Mouse (Mus musculus): Measurements from ENCODE around the gene Gprc5c.
A peak's percentile ranks its signal among the peaks of the same experiment; 100 is the strongest.
"Not testable (repeated sequence)": the region's sequence is repeated elsewhere in the genome, so short reads cannot be mapped to it uniquely, and the experiment has no call there.

The Gprc5c gene

DNA sequence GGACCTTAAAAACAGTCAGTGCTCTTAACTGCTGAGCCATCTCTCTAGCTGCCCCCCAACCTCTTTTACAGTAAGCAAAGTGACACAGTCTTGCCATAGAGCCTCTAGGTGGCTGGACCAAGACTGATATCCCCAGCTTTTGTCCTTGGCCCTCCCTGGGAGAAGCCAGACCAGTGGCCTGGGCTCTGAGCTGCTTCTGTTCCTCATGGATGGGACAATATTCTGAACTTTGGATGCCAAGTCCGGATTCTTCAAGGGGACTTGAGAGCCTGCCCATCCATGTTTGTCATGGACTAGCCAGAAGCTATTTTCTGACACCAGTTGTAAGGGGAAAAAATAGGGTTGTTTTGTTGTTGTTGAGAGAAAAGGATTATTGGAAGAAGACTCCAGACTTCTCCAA lies 18.8 kb downstream of the Gprc5c start:
- no peak for DNase-seq

DNA sequence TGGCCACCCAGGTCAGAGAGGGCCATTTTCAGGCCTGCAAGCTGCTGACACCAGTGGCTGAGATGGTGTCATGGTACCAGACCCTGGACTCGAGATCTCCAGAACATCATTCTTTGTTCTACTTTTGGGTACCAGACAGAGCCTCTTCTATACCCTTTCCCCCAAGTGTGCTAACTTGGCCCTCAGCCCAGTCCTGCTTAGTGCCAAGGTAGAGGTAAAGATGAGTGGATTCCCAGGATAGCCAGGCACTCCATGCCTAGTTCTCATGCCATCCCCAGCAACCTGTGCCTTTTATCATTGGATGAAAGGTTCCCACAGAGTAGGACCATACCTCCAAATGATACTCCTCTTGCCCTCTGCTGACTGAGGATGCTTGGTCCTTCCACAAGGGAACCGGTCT lies 20.6 kb downstream of the Gprc5c start:
- no peak for DNase-seq

DNA sequence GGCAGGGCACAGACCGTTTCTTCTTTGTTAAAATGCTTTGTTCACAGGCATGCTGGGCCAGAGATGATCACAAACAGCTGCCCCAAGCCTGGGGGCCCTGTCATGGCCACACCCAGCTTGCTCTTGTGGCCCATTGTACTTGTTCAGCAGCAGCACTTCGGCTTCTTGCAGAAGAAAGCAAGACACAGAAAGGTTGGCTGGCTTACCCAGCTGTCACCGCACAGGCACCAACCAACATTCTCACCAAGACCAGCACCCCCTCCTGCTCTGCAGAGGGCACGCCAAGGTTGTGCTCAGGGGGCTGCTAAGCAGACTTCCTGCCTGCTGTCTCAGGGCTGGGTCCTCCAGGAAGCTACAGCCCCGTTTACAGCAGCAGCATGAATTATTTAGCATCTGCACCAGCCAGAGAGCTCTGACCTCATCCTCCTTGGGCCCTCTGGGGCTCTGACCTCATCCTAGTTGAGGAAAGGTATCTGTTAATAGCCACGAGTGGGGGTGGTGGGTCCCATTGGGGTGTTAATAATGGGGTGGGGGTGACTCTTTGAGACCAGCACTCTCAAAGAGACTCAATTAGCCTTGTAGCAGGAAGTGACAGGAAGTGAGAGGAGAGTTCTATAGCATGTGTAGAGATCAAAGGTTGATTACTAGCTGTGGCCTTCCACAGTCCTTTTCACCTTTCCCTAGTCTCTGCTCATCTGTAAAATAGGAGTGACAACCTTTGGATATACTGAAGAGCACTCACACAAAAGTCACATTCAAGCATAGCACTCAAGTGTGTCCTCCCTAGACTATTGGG lies 22.3 kb downstream of the Gprc5c start:
- DNase-seq: no peak

DNA sequence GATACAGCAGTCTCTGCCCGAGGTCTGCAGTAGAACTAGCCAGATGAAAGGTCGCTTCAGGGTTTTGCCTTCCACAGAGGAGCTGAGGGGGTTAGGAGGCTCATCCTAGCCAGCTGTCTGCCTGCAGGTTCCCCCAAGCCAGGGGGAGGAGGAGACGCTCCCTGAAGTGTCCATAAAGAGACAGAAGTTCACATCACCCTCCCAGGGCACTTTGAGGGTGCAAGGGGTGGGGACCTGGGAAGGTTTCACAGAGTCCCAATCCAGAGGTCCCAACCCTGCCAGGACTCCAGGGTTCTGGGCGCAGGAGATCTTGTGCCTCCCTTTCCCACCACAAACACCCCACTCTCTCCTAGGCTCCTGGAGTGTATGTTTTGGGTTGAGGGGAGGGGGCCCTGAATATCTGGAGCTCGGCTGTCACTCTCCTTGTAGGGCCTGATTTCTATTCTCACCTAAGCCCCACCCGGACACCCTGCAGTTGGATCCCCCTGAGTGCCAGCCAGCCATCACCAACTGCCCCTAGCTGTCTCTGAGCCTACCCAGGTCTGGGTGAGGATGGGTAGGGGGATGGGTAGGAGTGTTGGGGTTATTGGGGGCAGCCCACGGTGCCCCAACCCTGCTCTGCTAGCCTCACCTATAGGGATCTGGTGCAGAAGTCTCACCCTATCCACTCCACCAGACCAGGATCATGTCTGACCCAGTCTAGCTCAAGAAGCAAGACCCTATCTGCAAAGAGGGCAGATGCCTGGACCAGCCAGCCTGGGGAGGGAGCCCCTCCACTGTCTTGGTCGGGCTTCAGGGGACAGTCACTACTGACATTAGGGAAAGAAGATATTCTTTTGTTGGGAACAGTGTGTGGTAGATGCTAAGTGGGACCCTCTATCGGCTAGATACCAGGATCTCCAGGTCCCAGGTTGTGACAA lies 23.5 kb downstream of the Gprc5c start:
- no peak for DNase-seq

DNA sequence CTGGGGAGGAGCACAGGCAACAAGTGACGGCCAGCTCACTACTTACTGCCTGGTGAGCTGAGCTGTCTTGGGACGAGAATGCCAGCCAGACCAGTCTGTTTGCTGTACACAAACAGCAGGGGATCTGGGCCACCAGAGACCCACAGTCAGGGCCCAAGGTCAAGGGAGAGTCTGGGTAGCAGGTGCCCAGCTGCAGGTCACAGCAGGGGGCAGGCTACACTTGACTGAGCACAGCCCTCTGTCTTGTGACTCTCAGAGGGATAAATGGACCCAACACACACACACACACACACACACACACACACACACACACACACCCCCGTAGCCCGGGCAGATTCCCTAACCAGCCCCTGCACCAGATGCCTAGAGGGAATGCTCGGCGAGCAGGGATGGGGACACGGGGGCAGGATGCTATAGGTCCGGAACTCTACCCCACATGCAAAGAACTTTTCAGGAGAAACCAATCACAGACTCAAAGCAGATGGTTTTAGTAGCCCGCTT lies 24.4 kb downstream of the Gprc5c start:
- no peak for DNase-seq

DNA sequence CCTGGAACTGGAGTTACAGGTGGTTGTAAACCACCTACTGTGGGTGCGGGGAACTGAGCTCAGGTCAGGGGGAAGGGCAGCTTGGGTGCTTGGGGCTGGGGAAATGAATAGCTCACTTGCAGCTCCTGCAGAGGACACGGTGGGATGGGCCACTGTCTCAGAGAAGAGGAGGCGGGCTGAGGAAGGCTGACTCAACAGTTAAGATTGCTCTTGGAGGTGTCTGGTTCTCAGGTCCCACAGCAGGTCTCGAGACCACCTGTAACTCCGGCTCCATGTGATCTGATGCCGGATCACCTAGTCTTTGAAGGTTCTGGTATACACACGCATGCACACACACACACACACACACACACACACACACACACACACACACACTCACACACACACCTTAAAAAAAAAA lies 25.2 kb downstream of the Gprc5c start:
- no peak for DNase-seq

DNA sequence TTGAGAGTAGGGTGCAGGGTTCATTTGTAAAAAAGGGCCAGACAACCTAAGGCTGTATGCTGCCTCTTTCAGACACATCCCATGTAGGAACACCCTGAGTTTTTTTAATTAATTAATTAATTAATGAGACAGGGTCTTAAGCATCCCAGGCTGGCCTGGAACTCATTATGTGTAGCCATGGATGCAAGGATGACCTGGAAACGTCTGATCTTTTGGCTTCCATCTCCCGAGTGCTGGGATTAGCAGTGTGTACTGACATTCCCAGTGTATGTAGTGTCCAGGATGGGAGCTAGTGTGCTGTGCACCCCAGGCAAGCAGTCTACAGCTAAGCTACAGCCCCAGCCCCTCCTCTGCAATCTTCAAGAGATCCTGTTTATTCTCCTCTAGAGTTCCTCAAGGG lies 25.7 kb downstream of the Gprc5c start:
- DNase-seq: no peak

DNA sequence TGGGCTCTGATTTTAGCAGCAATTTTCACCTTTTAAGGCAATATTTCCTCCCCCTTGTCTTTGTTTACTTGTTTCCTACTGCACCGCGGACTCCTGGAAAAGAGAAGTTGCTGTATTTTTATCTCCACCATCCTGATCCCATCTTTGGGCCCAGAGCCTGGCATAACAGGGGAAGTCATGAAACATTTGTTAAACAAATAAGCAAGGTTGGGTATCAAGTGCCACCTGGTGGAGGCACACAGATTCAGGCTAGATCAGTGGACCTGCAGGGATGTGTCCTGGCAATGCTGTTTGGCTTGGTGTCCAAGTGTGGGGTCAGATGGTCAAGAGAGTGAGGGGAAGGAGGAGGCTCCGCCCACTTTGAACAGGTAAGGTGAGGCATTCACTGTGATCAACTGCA lies 26.2 kb downstream of the Gprc5c start:
- DNase-seq: peak; percentile 23

DNA sequence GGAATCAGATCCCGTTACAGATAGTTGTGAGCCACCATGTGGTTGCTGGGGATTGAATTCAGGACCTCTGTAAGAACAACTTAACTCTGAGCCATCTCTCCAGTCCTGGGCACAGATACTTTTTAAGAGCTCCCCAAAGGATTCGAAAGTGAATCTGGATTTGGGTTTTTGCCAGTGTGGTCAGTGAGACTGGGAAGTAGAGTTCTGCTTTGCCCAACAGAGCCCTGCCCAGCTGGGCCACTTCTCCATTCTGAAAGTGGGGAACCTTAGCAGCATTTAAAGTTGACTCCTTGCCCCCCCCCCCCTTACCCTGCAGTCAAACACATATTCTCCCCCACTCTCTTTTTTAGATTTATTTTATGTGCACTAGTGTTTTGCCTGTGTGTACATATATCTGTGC lies 28.7 kb downstream of the Gprc5c start:
- DNase-seq: no peak

DNA sequence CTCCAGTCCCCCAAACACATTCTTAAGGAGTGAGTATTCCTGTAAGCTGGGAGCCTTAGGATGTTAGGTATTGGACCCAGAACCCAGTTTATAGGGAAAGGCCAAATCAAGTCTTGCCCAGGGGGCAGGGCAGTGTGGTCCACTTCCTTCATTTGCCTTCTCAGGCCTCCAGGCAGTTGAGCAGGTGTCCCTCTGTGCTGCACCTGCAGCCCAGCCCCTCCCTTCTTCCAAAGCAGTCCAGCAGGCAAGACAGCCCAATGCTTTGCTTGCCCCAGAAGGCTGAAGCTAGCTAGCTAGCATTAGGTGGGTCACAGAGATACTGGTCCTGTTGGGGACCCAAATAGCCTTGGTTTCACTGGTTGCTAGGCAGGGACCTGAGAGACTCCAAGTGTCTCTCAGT lies 29.2 kb downstream of the Gprc5c start:
- no peak for DNase-seq

DNA sequence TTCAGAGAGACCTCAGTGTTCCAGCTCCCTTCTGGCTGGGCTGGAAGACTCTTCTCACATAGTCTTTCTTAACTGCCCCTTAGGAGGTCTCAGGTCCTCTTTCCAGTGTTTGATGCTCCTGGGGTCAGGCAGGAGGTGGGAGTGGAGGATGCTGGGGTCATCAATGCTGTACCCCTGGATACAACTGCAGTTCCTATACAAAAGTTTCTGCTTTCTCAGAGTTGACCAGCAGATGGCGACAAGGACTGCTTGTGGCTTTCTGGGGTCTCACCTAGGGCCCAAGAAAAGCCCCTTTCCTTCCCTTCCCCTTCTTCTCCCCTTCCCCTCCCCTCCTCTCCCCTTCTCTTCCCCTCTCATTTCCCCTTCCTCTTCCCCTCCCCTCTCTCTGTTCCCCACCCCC lies 29.6 kb downstream of the Gprc5c start:
- DNase-seq: no peak

DNA sequence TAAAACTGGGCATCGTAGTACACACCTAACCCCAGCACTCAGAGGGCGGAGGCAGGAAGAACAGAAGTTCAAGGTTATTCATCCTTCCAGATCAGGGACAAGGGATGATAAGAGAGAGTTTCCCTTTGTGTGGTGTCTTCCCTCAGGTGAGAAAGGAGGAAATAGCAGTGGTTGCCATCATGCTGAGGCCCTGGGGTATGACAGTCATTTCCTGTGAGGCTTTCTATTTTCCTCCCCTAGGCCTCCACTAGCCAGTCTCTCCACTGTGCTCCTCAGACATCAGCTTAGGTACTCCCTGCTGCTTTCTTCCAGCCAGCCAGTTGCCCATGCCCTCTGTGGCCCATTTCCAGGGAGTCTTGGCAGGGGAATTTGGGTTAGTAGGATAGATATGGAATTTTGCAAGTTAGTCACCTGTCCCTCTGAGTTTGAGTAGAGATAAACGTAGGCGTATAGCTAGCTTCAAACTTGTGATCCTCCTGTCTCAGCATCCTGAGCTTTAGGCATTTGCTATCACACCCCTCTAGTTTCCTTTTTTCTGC lies 32.4 kb downstream of the Gprc5c start:
- no peak for DNase-seq

DNA sequence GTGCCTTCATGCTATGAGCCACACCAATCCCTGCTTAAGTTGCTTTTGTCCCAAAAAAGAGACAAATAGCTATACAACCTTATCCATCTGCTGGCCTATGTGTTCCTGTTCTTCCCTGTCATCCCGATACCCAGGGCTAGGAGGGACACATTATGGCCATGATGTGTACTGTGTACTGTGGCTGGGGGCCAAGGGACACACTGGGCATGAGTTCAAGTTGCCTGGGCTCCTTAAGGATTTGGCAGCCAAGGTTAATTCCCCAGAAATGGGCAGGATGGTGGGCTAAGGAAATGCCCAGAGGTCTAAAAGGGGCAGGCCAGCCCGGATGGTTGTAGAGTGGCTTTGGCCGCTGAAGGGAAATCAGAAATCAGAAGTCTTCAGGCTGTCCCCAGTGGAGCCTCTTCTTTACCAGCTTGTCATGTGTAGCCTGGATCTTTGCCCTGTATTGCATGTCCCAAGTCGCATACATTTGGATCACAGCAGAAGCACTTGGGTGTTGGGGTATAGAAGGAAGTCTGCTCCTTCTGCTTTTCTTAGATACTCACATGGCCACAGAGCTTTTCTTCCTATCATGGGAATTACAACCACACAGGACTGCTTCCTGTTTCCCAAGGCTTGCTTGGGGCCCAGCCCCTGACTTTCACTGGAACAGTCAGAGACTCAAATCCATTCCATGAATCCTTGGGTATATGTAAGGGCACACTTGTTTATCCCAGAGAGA lies 33.6 kb downstream of the Gprc5c start:
- DNase-seq: no peak

DNA sequence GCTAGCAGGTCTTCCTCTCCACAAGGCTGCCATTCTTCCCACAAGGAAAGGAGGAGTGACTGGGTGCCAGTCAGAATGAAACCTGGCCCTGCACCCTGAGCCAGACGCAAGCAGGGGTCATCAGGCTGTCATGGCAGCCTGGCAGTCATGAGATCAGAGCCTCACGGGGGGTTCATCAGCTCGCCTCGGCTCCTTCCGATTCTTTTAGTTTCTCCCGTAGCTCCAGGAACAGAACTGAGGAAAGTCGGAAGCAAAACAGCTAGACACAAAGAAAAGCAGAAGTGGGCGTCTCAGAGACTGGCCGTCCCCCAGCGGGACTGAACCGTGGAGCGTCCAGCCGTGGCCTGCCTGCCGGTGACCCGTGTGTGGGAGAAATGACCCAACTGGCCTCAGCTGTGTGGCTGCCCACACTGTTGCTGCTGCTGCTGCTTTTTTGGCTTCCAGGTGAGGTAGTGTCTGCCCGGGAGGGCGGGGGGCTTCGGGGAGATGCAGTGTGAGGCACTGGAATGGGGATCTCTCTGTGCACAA lies 39.1 kb downstream of the Gprc5c start, which contains the start of gene Cd300a:
Gene Cd300a (plus strand): TSS at position 51 of the 528 bp plus-strand sequence.
- DNase-seq: no peak

DNA sequence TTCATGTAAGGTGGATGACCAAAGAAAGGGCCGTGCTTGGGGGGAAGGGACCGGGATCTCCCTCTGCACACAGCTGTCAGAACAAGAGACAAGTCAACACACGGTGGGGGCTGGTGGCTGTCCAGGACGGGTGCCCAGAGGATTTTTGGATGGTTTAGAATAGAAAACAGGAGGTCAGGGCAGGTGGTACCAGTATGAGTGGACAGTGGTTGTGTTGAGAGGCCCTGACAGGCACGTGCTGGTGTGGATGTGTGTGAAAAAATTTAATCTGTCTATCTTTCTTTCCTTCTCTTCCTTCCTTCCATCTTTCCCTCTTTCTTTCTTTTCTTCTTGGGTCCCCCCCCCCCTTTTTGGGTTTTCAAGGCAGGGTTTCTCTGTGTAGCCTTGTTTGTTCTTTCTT lies 39.6 kb downstream of the Gprc5c start:
- DNase-seq: no peak

DNA sequence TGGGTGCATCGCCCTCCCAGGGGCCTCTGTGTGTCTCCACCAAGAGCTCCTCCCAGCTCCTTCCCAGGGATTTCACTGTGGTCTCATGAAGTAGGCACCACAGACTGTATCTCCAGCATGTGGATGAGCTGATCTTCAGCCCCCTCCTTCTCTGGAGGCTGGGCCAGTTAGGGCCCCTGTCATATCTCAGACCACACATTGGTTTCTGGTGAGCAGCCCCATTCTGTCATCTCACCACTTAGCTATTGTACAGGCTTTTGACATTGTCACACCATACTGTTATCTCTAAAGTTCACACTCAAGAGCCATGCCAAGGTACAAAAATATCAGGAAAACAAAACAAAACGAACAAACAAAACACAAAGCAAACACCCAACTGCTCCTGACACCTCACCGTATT lies 45.1 kb downstream of the Gprc5c start:
- DNase-seq: no peak

DNA sequence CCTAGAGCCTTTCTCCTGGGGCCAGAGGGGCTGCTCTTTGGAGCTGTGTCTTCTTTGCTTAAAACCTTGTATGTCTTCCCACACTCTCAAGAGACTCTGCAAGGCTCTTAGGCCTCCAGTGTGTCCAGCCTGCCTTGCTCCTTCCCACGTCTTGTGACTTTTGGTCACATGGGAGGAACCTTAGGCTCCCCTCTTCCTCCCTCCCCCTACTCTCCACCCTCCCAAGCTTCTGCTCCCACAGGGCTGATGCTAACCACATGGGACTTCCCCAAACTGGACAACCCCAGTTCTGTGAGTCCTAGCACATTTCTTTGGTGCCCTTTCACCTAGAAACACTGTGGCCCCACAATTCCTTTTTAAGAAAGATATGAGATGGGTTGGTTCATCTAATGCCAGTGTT lies 47.1 kb downstream of the Gprc5c start:
- no peak for DNase-seq

DNA sequence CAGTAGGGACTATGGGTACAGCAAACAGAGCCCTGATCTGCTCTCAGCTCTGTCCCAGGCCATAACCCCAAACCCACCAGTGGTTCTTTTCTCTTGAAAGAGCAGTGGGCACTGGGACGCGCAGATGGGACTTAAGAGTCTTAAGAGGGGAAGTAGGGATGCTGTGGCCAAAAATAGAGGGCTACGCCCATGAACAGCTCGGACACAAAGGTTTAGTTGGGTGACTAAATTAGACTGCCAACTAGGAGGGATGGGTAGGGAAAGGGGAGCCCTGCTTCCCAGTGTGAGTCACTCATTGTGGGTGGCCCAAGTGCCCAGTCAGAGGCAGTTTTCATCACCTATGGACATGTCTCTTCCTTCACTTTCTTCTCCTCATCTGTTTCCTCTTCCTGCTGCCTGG lies 52.3 kb downstream of the Gprc5c start:
- no peak for DNase-seq

DNA sequence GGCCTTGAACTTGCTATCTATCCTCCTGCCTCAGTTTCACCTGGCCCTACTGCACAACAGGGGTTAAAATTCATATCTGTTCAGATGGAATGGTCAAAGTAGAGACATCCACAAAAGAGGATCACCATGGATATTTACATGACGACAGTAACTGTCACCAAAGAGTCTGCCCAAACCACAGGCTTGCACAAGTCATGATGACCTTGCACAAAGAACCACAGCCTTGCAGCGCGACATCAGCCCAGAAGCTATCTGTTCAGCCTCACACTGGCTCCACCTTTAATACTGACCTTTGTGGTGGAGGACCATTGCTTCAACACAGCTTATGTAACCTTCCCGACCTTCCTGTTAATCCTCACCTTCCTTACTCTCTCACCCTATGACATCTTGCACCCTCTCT lies 56.6 kb downstream of the Gprc5c start:
- DNase-seq: no peak

DNA sequence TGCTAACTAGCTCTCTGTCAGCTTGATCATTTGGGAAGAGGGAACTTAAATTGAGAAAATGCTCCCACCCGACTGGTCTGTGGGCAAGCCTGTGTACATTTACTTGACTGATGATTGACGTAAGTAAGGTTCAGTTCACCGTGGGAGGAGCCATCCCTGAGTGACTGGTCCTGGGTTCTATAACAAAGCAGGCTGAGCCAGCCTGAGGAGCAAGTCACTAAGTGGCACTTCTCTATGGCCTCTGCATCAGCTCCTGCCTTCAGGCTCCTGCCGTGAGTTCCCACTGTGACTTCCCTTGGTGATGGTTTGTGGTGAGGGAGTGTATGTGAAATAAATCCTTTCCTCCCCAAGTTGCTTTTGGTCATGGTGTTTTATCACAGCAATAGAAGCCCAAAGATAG lies 57.1 kb downstream of the Gprc5c start:
- no peak for DNase-seq

DNA sequence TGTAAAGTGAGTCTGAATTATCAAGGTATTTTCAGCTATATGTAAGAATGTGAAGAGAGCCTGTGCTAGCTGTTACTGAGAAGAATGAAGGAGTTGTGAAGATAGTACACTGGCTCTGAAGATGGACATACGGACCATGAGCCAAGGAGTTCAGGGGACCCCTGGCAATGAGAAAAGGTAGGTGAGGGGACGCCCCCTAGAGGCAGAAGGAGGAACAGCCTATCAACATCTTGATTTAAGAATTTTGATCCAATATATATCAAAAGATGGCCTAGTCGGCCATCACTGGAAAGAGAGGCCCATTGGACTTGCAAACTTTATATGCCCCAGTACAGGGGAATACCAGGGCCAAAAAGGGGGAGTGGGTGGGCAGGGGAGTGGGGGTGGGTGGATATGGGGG lies 58.6 kb downstream of the Gprc5c start:
- not testable (repeated sequence) for DNase-seq

DNA sequence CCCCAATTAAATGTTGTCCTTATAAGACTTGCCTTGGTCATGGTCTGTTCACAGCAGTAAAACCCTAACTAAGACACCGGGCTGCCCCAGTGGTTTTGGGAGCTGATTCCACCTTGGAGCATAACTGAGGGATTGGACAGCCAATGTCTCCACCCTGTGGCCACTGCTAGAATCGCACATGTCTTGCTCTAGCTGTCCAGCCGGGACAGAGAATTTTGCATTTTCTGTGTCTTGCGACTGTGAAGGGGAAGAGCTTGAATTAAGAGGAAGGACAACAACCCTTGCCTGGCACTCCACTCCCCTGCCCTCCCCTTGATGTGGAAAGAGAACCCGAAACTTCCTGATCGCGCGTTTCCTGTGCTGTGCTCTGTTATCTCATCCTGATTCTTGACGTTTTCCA lies 61.9 kb downstream of the Gprc5c start:
- DNase-seq: peak; percentile 64

DNA sequence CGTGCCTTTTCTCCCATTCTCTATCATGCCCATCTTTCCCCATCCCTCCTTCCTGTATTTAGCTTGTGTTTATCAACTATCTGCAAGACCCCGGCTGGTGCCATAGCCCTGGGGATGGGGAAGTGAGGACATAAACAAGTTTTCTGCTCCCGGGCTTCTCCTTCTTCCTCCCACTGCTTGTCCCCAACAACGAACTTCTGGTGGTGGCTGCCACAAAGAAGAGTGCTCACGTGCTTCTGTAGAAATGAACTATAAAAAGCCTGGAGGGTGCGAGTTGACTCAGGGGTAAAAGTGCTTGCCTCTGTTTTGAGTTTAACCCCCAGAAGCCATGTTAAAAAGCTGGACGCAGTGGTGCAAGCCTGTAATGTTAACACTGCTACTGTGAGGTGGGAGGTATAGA lies 64.0 kb downstream of the Gprc5c start:
- DNase-seq: no peak

All from right cerebral cortex, adult 18-20 months (tissue).